Mouse (Mus musculus): ENCODE results near the gene Id3. TPM values are rescaled to one million over a fixed set of nuclear protein-coding genes. Genes with fewer than 3 reads are reported as not detected.

Gene Id3
- polyA plus RNA-seq, 1 experiment, result 0.38 TPM

DNA sequence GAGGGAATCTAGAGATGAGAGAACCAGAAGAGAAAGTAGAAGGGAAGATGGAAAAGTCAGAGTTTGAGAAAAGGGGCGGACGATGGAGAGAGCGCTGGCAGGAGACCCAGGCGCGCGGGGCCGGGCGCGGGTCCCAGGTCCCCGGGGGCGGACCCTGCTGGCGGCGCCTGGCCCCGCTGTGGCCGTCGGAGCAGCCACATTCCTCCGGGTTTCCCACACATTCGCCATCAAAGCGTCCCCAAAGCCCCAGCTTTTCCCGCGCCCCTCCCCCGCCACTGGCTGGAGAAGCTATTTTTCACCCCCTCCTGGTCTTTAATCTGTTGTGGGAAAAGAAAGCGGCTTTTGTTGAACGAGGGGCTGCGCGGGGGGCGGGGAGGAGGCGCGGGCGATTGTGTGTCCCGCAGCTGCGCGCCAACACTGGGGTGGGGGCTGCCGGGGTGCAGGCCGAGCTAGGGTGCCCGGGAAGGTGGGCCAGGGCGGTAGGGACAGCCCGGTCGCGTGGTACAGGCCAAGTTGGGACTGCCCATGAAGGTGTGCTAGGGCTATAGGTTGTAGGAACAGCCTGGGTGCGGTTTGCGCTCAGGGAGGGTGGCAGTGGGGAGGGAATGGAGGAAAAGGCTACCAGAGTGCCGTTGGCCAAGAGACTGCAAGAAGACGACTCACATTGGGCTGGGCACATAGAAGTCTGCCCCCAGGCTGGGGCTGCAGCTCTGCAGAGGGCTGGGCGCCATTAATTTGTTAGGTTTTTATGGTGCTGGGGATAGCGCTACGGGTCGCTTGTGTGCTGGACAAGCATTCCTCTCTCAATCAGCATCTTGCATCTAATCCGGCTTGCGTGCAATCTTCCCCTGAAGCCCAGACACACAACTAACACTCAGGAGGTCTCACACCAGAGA lies 8.1 kb upstream of the Id3 start:
- Histone ChIP-seq H3K36me3 (ENCODE audit: control insufficient read depth) (no peaks in the 10 kb centered on the region), H3K27me3 (ENCODE audit: control insufficient read depth) (peaks cover 90% of the 10 kb centered on the region), H3K9me3 (ENCODE audit: control insufficient read depth, low read length) (peaks cover under 1% of the 10 kb centered on the region; the same call in 1 of the 2 replicates), H3K4me3 (replicated peaks) (no peak overlapping the region), H3K4me1 (ENCODE audit: control insufficient read depth) (peaks cover 6% of the 10 kb centered on the region)
- TF ChIP-seq TAL1 (IDR thresholded peaks at IDR 0.05; ENCODE audit: low read length) (no peak), GATA1 (IDR thresholded peaks at IDR 0.05; ENCODE audit: low read length) (no peak)

- H3K27me3 ChIP-seq (ENCODE audit: control insufficient read depth), result peaks cover 94% of the 10 kb centered on the region
- H3K4me1 ChIP-seq (ENCODE audit: control insufficient read depth), result peaks cover 12% of the 10 kb centered on the region
- no peak for TF ChIP-seq TAL1 (IDR thresholded peaks at IDR 0.05; ENCODE audit: low read length)
- no peak for TF ChIP-seq GATA1 (IDR thresholded peaks at IDR 0.05; ENCODE audit: low read length)
- no peaks in the 10 kb centered on the region for H3K9me3 ChIP-seq (ENCODE audit: control insufficient read depth, low read length)
- H3K36me3 ChIP-seq (ENCODE audit: control insufficient read depth), result no peaks in the 10 kb centered on the region
- no peak overlapping the region for H3K4me3 ChIP-seq (replicated peaks)
Measured at GRCm38 (mm10) chr4:136135874-136136728, 7.2 kb upstream of the Id3 start.

DNA sequence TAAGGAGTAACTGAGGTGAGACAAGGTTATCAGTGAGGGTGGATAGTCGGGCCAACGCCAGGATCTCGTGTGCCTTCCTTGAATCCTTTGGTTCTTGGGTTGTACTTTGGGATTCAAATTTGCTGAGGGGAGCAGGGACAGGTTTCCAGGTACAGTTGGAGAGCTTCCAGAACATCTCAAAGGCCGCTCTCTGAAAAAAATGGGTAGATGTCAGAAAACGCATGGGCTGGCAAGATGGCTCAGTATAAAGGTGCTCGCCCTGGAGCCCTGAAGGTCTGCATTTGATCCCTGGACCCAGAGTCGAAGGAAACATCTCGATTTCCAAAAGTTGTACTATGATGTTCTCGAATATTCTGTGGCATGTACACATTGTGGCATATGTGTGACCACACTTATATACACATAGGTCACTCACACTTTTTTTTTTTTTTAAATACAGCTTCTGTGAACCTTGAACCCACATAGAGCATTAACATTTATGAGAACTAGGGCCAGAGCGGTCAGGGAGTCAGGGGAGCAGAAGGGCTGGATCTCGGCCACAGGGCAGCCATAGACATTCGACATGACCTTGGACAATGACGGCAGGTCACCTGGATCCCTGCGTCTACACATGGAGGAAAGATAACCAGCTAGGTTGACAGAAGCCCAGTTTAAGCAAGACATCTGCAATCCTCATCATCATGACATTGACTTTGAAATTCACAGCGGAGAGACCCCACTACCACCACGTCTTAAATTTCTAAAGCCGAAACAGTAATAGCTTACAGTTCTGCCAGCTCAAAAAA lies 3.8 kb upstream of the Id3 start:
- H3K4me1 ChIP-seq (ENCODE audit: control insufficient read depth), result peaks cover 24% of the 10 kb centered on the region
- no peak overlapping the region for H3K4me3 ChIP-seq (replicated peaks)
- no peak for TF ChIP-seq TAL1 (IDR thresholded peaks at IDR 0.05; ENCODE audit: low read length)
- no peak for TF ChIP-seq GATA1 (IDR thresholded peaks at IDR 0.05; ENCODE audit: low read length)
- peaks cover 5% of the 10 kb centered on the region; the same call in 1 of the 2 replicates for H3K9me3 ChIP-seq (ENCODE audit: control insufficient read depth, low read length)
- H3K27me3 ChIP-seq (ENCODE audit: control insufficient read depth), result peaks cover 98% of the 10 kb centered on the region
- no peaks in the 10 kb centered on the region for H3K36me3 ChIP-seq (ENCODE audit: control insufficient read depth)

- TF ChIP-seq TAL1 (IDR thresholded peaks at IDR 0.05; ENCODE audit: low read length) (no peak), GATA1 (IDR thresholded peaks at IDR 0.05; ENCODE audit: low read length) (no peak)
- Histone ChIP-seq H3K27me3 (ENCODE audit: control insufficient read depth) (peaks cover 98% of the 10 kb centered on the region), H3K36me3 (ENCODE audit: control insufficient read depth) (no peaks in the 10 kb centered on the region), H3K9me3 (ENCODE audit: control insufficient read depth, low read length) (peaks cover 9% of the 10 kb centered on the region; the same call in 1 of the 2 replicates), H3K4me3 (replicated peaks) (no peak overlapping the region), H3K4me1 (ENCODE audit: control insufficient read depth) (peaks cover 29% of the 10 kb centered on the region)
Measured at GRCm38 (mm10) chr4:136140327-136141250, 2.7 kb upstream of the Id3 start.

DNA sequence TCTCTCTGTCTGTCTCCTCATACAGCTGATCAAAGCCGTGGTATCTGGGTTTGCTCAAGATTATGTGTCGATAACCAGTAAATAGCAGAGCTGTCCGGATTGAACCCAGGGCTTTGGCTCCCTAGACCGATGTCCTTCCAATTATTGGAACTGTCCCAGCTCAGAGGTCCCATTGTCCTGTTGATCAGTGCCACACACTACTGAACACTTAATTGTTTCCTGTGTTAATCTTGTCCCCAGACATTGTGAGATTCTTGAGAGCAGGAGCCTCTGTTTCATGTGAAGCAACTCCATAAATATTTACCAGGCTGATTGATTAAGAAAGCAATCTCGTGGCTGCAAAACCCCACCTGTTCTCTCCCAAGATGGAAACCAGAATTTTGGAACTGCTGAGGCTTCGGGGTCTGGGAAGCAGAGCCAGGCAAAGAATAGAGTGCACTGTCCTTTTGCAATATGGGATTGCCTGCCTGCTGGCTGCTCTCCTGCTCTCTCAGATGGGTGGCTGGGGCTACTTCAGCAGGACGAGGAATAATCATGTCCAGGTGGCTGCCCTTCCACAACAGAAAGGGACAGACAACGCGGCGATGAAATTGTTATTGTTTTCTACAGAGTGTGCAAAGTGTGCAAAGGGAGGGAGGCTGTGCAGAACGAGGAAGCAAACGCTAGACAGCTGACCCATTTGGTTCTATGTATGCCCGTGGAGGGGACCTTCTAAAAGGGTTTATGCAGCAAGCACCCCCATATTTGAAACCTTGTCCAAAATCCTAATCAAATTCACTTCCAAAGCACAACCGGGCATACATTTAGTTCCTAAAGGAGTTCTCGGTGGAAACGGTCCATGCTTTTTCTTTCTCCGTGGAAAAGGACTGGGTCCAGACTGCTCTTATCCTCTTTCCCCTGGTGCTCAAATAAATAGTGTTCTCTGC lies 767 bp upstream of the Id3 start:
- TF ChIP-seq TAL1 (IDR thresholded peaks at IDR 0.05; ENCODE audit: low read length) (no peak), GATA1 (IDR thresholded peaks at IDR 0.05; ENCODE audit: low read length) (no peak)
- H3K4me1 ChIP-seq (ENCODE audit: control insufficient read depth), result peaks cover 31% of the 10 kb centered on the region

GRCm38 (mm10) chr4:136144126-136144926 lies 1.0 kb downstream of the Id3 start:
- peaks cover 22% of the 10 kb centered on the region; the same call in 1 of the 2 replicates for H3K9me3 ChIP-seq (ENCODE audit: control insufficient read depth, low read length)
- peak overlapping the region; percentile 47 for H3K4me3 ChIP-seq (replicated peaks)
- H3K27me3 ChIP-seq (ENCODE audit: control insufficient read depth), result peaks cover 100% of the 10 kb centered on the region
- no peaks in the 10 kb centered on the region for H3K36me3 ChIP-seq (ENCODE audit: control insufficient read depth)
- TF ChIP-seq TAL1 (IDR thresholded peaks at IDR 0.05; ENCODE audit: low read length), result no peak
- no peak for TF ChIP-seq GATA1 (IDR thresholded peaks at IDR 0.05; ENCODE audit: low read length)
- peaks cover 40% of the 10 kb centered on the region for H3K4me1 ChIP-seq (ENCODE audit: control insufficient read depth)

More for the DNA sequence above, 767 bp upstream of the Id3 start:
- peaks cover 15% of the 10 kb centered on the region; the same call in 1 of the 2 replicates for H3K9me3 ChIP-seq (ENCODE audit: control insufficient read depth, low read length)
- H3K27me3 ChIP-seq (ENCODE audit: control insufficient read depth), result peaks cover 100% of the 10 kb centered on the region
- H3K4me3 ChIP-seq (replicated peaks), result no peak overlapping the region
- no peaks in the 10 kb centered on the region for H3K36me3 ChIP-seq (ENCODE audit: control insufficient read depth)
